Mouse (Mus musculus): ENCODE results near the gene Zscan2. TPM values are rescaled to one million over a fixed set of nuclear protein-coding genes. Genes with fewer than 3 reads are reported as not detected.
A peak's percentile ranks its signal among the peaks of the same experiment; 100 is the strongest.

Gene Zscan2
- total RNA-seq, 2 experiments from 2014 or later, result 8.0 to 9.6 TPM

DNA sequence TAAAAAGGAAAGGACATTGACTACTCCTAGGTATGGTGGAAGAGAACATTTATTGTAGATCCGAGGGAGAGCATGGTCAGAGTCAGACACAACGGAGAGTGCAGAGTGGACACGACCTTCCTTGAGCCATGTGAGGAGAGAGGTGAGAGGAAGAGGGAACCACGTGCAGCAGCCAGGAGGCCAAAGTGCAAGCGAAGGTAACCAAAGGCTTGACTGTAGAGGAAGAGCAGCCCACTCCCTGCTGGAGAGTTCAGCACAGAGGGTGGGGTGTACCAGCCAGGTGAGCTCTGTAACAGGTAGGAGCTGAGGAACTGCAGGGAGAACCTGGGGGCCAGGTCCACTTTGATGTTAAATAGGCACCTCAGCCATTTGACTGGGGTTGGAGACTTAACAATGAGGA is 18.6 kb upstream of the Zscan2 start:
- no peak for DNase-seq
- intact Hi-C loops (cut with DNase I), result loop anchor here (10.0 kb wide), 2 partner anchors 237 to 457 kb away; partner anchors contain the start of gene Fes

DNA sequence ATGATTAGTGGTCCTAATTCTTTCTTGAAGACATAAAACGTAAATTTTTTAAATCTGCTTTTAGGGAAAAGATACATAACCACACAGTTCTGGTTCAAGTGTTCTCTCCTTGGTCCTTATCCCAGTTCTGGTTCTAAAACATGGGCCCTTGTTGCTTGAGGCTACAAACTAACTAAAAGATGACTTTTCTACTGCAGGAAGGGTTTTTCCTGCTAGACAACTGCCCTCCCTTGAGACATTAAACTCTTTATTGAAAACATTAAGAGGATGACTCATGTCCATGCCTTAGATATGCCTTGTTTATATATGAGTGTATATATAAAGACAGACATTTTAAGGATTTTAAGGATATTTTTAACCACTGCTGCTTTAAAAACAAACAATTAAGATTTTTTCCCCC is 17.5 kb upstream of the Zscan2 start:
- intact Hi-C loops (cut with DNase I), result loop anchor here (10.0 kb wide), 2 partner anchors 238 to 458 kb away; partner anchors contain the start of gene Fes
- no peak for DNase-seq

GRCm38 (mm10) chr7:80843910-80844640 is 16.6 kb upstream of the Zscan2 start:
- intact Hi-C loops (cut with DNase I), result loop anchor here (2.0 to 10.0 kb wide), 3 partner anchors 41 to 459 kb away; partner anchors contain the start of gene Fes
- DNase-seq, result no peak

DNA sequence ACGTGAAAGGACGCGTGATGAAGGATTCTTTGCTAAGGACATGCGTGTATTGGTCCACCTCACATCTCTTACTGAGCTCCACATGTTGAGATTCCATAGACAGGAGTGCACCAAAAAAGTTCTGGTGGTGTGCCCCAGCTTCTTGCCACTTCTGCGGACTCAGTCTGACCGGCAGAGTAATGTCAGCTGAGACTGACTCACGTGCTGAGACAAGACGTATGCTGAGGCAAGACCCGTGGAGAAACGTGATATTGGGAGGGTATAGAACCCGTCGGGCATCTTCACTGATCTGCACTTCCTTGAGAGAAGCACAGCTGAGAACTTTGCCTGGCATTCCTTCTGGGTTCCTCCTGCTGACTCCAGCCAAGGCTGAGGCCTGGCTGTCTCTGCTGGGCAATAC is 16.0 kb upstream of the Zscan2 start:
- DNase-seq, result no peak
- intact Hi-C loops (cut with DNase I), result loop anchor here (2.0 to 10.0 kb wide), 3 partner anchors 42 to 460 kb away; partner anchors contain the start of gene Fes

DNA sequence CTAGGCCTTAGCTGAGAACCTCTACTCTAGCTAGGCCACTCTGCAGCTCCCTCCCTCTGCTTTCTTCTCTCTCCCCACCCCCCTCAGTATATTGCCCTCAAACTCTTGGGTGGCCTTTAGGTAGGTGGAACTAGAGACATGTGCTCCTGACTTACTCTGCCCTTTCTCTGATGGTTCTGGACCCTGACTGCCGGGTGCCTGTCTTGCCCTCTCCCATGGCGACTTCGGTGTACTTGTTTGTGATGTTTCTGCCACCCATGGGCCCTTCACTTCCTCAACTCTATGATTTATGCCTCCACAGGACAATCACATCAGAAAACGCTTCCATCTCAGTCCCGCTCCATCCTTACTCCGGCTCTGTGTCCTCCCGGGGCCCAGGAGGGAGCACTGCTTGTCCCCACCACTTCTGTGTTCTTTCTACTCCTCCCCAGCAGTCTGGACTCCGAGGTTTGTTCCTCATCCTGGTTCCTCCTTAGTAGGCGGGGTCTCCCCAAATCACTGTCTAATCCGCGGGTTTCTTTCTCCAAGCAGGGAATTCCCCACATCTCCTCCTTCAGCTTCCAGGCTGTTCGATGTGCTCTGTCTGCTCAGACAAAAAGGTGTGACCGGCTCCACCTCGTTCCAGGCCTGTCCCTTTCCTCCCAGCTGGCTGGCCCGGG is 15.0 kb upstream of the Zscan2 start:
- intact Hi-C loops (cut with DNase I), result loop anchor here (2.0 to 10.0 kb wide), 3 partner anchors 43 to 461 kb away; partner anchors contain the start of gene Fes
- peak in 1 of 2 experiments; percentile 42 for DNase-seq

GRCm38 (mm10) chr7:80846280-80846678 is 14.4 kb upstream of the Zscan2 start:
- no peak for DNase-seq

GRCm38 (mm10) chr7:80846709-80847108 is 14.0 kb upstream of the Zscan2 start:
- intact Hi-C loops (cut with DNase I), result loop anchor here (10.0 kb wide), 2 partner anchors 242 to 462 kb away; partner anchors contain the start of gene Fes
- no peak for DNase-seq

More at GRCm38 (mm10) chr7:80846280-80846678, 14.4 kb upstream of the Zscan2 start:
- intact Hi-C loops (cut with DNase I), result loop anchor here (10.0 kb wide), 2 partner anchors 241 to 461 kb away; partner anchors contain the start of gene Fes

DNA sequence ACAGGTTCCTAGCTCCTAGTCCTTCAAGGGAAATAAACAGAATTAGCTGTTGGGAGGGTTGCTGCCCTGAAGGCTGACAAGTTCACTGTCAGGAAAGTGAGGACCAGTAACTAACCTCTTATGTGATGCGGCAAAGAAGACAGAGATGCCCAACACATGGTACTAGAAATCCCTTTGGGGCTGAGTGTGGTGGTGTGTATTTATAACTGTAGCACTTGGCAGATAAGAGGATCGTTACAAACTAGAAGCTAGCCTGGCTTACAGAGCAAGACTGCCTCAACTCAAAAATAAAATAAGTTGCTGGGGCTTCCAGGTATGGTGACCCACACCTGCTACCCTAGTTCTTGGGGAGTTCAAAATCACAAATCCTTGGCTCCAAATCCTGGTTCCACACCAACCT is 11.5 kb upstream of the Zscan2 start:
- DNase-seq, result peak in 1 of 2 experiments; percentile 32

DNA sequence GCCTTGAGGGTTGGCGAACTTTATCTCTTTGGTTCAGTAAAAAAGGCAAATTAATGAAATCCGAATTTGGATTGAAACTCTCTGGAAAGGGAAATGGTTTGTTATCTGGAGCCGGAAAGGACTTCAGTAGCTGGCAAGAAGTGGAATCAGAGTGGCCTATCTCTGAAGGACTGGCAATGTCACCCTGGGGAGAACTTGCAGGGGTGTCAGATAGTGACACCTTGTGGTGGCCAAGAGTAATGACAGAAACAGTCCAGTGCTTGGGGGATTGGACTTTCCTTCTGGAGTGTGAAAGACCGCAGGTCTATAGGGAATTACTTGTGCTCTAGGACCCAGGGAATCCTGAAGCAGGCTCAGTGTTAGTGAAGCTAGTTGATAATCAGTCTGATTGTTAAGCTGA is 11.0 kb upstream of the Zscan2 start:
- DNase-seq, result peak; percentile 74
- intact Hi-C loops (cut with DNase I), result loop anchor here (1.0 to 10.0 kb wide), 4 partner anchors 108 to 465 kb away; partner anchors contain the start of gene Fes

More for the DNA sequence above, 11.5 kb upstream of the Zscan2 start:
- intact Hi-C loops (cut with DNase I), result loop anchor here (1.0 to 10.0 kb wide), 4 partner anchors 108 to 464 kb away; partner anchors contain the start of gene Fes

DNA sequence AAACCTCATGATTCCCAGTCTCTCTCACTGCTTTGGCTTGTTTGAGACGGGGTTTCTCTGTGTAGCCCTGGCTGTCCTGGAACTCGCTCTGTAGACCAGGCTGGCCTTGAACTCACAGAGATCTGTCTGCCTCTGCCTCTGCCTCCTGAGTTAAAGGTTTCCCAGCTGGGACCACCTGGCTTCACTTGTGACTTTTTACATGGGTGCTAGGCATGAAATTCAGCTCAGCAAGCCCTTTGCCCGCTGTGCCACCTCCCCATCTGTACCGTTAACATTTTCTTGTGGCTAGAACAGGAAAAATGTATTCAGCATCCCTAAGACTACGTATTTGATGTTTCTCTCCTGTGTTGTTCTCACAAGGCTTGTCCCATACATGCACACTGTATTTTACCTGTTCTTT is 10.2 kb upstream of the Zscan2 start:
- intact Hi-C loops (cut with DNase I), result no loop called here
- DNase-seq, result no peak

DNA sequence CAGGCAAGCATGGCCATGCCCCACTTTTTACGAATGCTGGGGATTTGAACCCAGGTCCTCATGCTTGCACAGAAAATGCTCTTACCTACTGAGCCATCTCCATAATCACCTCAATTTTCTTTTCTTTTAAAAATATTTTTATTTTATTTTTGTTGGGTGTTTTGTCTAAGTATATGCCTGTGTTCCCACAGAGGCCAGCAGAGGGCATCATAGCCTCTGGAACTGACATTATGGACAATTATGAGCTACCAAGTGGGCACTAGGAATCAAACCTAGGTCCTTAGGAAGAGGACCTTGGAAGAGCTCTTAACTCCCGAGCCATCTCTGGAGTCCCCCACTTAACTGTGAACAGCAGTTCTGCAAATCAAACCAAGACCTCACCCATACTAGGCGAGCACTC is 7.5 kb upstream of the Zscan2 start:
- intact Hi-C loops (cut with DNase I), result no loop called here
- no peak for DNase-seq

GRCm38 (mm10) chr7:80855316-80855715 is 5.4 kb upstream of the Zscan2 start:
- intact Hi-C loops (cut with DNase I), result loop anchor here (5.0 kb wide), 1 partner anchor 207 kb away; no protein-coding TSS in a partner anchor

DNA sequence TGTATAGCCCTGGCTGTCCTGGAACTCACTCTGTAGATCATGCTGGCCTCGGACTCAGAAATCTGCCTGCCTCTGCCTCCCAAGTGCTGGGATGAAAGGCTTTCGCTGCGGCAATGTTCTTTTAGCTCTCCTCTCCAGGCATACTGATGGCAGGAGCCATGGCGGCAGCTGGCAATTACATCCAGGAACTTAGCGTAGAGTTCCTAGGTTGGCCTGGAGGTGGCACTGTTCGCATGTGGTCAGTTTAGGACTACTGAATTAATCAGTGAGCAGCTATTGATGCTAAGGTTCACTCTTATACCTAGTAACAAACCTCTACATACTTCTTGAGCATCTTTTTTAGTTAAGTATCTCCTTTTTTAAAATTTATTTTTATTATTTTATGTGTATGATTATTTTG is 3.5 kb upstream of the Zscan2 start:
- intact Hi-C loops (cut with DNase I), result loop anchor here (1.0 to 5.0 kb wide), 2 partner anchors 205 to 298 kb away; no protein-coding TSS in a partner anchor
- peak; percentile 85 to 90 for DNase-seq

More at GRCm38 (mm10) chr7:80855316-80855715, 5.4 kb upstream of the Zscan2 start:
- DNase-seq, result no peak

DNA sequence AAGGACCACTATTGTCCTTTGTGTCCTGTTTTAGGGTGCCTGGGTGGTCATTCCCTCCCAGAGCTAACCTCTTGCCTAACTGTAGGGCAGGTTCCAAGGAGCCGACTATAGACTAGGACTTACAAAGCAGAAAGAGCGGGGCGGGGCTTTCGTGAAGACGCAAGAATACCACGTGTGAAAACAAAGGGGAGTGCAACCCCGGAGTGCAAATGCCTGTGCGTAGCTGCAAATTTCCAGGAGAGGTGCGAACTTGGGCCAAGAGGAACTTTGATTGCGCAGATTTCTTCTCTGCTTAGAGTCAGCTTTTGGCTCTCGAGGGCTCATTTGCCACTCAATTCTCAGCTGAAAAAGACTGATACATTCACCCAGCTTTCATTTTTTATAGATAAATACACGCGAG is 493 bp upstream of the Zscan2 start:
- intact Hi-C loops (cut with DNase I), result no loop called here
- peak; percentile 63 for DNase-seq

DNA sequence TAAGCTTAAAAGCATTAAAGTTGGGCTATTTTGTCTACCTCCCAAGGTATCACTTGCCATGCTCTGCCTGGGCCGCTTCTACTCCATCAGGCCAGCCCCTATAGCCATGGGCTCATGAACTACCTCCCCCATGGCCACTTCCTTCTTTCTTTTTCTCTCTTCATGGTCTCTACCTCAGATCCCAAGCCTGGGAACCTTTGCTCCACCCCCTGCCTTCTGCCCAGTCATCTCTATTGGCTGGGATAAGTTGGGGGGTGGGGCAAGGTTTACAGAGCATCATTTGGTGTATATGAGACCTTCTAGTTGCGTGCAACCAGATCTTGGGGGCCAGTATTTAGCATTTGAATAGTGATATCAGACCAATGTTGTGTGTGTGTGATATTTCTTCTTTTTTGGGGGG is 1.8 kb downstream of the Zscan2 start:
- no peak for DNase-seq
- intact Hi-C loops (cut with DNase I), result no loop called here

DNA sequence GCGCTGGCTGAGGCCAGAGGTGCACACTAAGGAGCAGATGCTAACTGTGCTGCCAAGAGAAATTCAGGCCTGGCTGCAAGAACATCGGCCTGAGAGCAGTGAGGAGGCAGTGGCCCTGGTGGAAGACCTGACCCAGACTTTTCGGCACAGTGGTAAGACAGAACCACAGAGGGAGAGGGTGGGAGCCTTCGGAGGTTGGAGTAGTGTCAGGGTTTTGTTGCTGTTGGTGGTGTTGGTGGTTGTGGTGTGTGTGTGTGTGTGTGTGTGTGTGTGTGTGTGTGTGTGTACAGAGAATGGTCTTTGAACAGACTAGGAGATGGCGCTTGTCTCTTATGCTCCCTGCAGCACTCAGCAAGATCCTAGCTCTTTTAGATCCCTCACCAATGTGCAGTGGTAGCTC is 2.8 kb downstream of the Zscan2 start:
- DNase-seq, result no peak
- intact Hi-C loops (cut with DNase I), result no loop called here

DNA sequence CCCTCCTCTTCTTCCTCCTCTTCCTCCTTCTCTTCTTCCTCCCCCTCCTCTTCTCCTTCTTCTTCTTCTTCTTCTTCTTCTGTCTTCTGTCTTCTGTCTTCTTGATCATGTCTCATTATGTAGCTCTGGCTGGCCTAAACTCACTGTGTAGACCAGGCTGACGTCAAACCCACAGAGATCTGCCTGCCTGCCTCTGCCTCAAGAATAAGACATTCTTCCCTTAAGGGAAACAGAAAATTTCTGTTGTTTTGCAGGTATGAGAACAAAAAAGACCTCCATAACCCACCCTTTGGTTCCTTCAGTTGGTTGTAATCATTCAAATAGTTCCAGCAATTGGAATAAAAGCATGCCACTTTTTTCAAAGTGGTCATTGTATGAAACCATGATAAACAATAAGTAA is 3.4 kb downstream of the Zscan2 start:
- DNase-seq, result no peak
- intact Hi-C loops (cut with DNase I), result no loop called here

DNA sequence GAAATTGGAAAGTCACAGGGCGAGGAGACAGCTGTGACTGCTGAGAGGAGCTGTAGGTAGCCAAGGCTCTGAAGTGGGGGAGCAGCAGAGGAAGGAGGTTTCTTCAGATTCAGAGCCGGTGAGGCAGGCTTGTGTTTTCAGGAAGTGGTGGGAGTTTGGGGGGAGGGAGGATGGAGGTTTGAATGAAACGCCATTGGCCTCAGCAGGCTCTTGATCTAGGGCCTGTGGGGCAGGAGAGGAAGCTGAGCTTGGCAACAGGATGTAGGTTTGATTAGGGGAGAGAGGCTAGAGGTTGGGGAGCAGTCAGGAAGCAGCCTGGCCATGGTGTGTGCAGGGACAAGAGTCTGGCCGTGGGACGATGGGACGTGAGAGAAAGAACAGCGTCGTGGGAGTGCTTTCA is 4.1 kb downstream of the Zscan2 start:
- intact Hi-C loops (cut with DNase I), result no loop called here
- DNase-seq, result peak; percentile 47 to 53

DNA sequence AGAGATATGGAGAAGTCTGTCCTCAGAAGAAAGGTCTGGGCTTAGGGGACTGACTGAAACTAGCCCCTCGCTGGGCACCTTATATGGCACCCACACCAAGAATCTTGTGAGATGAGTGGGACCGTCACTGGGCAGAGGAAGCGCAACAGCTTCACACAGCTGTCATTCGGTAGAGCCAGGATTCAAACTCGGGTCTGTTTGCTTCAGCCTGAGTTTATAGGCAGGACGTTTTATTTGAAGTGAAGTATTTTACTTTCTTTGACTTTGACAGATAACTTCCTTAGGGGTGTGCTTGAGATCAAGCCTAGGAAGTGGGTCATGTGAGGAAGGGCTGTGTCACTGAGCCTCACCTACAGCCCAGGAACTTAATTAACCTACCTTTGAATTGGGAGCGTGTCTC is 4.8 kb downstream of the Zscan2 start:
- no peak for DNase-seq
- intact Hi-C loops (cut with DNase I), result no loop called here

- intact Hi-C loops (cut with DNase I), result no loop called here
- no peak for DNase-seq
Observed at GRCm38 (mm10) chr7:80866514-80867147, 5.9 kb downstream of the Zscan2 start.

DNA sequence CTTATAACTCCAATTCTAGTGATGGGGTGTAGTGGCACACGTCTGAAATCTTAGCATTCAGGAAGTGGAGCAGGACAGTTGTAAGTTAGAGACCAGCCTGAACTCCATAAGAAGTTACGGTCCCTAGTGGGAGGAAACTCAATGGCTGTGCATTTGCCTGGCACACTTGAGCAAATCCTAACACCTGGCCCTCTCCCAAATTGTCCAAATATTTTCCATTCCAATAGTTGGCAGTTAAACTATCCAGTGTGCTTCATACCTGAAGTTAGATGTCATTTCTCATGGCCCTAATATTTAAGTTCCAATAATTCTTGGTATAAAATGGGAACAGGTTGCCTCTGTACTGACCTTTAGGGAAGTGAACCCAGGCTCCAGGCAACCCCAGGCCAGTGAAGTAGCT is 8.0 kb downstream of the Zscan2 start:
- no peak for DNase-seq
- intact Hi-C loops (cut with DNase I), result no loop called here
